Mouse (Mus musculus) macrophage (primary cell): Measurements from ENCODE around the gene Mfsd7a. TPM values are rescaled to one million over a fixed set of nuclear protein-coding genes. Genes with fewer than 3 reads are reported as not detected.

Experiments
- H3K27ac ChIP-seq: fragments of 350-480 bp; formaldehyde crosslinking; 2 replicates; pipeline ENCODE4 v1.9.0; 2021
- H3K36me3 ChIP-seq: fragments of 350-480 bp; formaldehyde crosslinking; 2 replicates; pipeline ENCODE4 v1.9.0; 2021; ENCODE audit errors: inconsistent target
- H3K4me3 ChIP-seq: fragments of 350-480 bp; formaldehyde crosslinking; 2 replicates; pipeline ENCODE4 v1.9.0; 2021; ENCODE audit errors: inconsistent target
- H3K79me2 ChIP-seq: fragments of 350-480 bp; formaldehyde crosslinking; 2 replicates; pipeline ENCODE4 v1.9.0; 2021; ENCODE audit errors: inconsistent target
- WGBS: methylation state at CpG from one replicate; pipeline ENCODE4 v1.1.7; 2026; ENCODE audit warnings: inconsistent platforms; ENCODE audit not compliant: missing documents; 5-methylcytosine and 5-hydroxymethylcytosine counted together
- polyA plus RNA-seq: library from polyadenylated mRNA; stranded (reverse); fragments of 250-400 nt; gene quantifications from 3 replicates; pipeline ENCODE4 v1.2.4, GENCODE M21; 2018; ENCODE audit warnings: inconsistent platforms

Mfsd7a gene
- polyA plus RNA-seq, 1 experiment from 2014 or later = 3.1 TPM

GRCm38 (mm10) chr5:108454094-108454493 lies 5.4 kb upstream of the Mfsd7a start:
- WGBS = 86% methylated on average over 3 of the region's 3 CpGs
- H3K4me3 ChIP-seq = no peak overlapping the region
- H3K36me3 ChIP-seq = no peaks in the 10 kb centered on the region
- no peaks in the 10 kb centered on the region for H3K79me2 ChIP-seq
- no peak overlapping the region for H3K27ac ChIP-seq

- H3K4me3 ChIP-seq = no peak overlapping the region
- H3K27ac ChIP-seq = no peak overlapping the region
- WGBS = 100% methylated on average over 1 of the region's 1 CpGs
- no peaks in the 10 kb centered on the region for H3K79me2 ChIP-seq
- no peaks in the 10 kb centered on the region for H3K36me3 ChIP-seq
These were observed 3.7 kb upstream of the Mfsd7a start for GRCm38 (mm10) chr5:108452422-108452821.

DNA sequence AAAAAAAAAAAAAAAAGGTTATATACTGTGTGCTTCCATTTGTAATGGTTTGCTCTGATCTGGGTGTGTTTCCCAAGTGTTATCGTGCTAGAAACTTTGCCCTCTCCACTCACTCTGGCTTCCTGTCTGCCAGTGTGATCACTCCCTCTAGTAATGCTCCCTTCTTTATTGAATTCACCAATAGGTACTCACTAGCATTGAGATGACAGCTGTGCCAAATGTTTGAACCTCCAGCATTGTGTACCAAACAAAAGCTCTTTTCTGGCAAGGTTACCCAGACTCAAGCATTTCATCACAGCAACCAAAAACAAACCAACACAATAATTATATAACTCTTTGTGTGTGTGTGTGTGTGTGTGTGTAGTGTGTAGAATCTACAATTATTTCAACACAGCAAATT lies 2.9 kb upstream of the Mfsd7a start:
- 100% methylated on average over 1 of the region's 1 CpGs for WGBS
- Histone ChIP-seq H3K36me3 (no peaks in the 10 kb centered on the region), H3K27ac (no peak overlapping the region), H3K79me2 (no peaks in the 10 kb centered on the region), H3K4me3 (no peak overlapping the region)

GRCm38 (mm10) chr5:108450837-108451540 lies 2.3 kb upstream of the Mfsd7a start:
- no peak overlapping the region for H3K4me3 ChIP-seq
- no peaks in the 10 kb centered on the region for H3K79me2 ChIP-seq
- H3K36me3 ChIP-seq = no peaks in the 10 kb centered on the region
- no peak overlapping the region for H3K27ac ChIP-seq
- 92% methylated on average over 8 of the region's 8 CpGs for WGBS

DNA sequence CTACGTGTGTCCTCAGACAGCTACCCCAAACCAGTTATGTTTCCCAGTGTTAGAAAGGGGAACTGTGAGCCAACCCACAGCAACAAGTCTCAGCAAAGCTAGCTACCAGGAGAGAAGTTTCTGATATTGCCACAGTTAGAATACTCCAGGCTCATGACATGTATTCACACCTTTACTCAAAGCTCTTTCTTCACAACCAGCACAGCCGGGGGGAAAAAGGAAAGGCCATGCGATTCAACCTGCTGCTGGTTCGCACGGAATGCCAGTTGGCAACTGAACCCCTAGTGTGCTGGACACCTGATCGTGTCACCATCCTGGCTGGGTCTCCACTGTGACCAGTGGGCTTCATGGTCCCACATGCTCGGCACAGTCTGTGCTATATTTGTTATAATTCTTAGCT lies 834 bp downstream of the Mfsd7a start:
- 58% methylated on average over 7 of the region's 7 CpGs for WGBS
- peak overlapping the region; percentile 7; the same call in 1 of the 2 replicates for H3K27ac ChIP-seq
- H3K36me3 ChIP-seq = no peaks in the 10 kb centered on the region
- peak overlapping the region; percentile 42; the same call in 1 of the 2 replicates for H3K4me3 ChIP-seq
- no peaks in the 10 kb centered on the region for H3K79me2 ChIP-seq

- H3K27ac ChIP-seq = peak overlapping the region; percentile 7; the same call in 1 of the 2 replicates
- no peaks in the 10 kb centered on the region for H3K79me2 ChIP-seq
- 0 out of 2 replicates have a peak, but pooled peaks cover under 1% of the 10 kb centered on the region for H3K36me3 ChIP-seq
- no peak overlapping the region for H3K4me3 ChIP-seq
- WGBS = 24% methylated on average over 3 of the region's 3 CpGs
These were observed 1.7 kb downstream of the Mfsd7a start for GRCm38 (mm10) chr5:108446973-108447372.

DNA sequence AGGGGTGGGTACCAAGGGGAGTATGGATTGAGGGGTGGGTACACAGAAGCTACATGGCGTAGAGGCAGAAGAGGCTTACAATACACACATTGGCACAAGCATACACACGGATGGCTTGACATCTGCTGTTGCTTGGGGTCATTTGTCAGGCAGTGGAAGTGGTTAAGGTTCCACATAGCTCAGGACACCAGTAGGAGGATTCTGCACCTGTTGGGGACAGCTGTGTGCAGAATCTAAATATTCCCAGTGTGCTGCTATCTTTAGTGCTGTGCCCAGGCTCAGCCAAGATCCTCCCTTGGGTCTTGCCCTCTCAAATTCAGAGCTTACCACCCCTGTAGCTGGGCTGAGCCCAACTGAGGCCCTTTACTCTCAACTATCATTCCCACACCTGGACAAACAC lies 12.6 kb downstream of the Mfsd7a start:
- WGBS = 79% methylated on average over 2 of the region's 2 CpGs
- Histone ChIP-seq H3K36me3 (peaks cover 12% of the 10 kb centered on the region; the same call in 1 of the 2 replicates), H3K4me3 (no peak overlapping the region), H3K79me2 (peaks cover 18% of the 10 kb centered on the region), H3K27ac (no peak overlapping the region)

- peaks cover 18% of the 10 kb centered on the region for H3K79me2 ChIP-seq
- H3K36me3 ChIP-seq = peaks cover 29% of the 10 kb centered on the region
- peak within 1 kb of the TSS; percentile 100 for H3K4me3 ChIP-seq
- WGBS = 2% methylated on average over 41 of the region's 42 CpGs
- H3K27ac ChIP-seq = peak within 1 kb of the TSS; percentile 61
These were observed 14.7 kb downstream of the Mfsd7a start, which contains the start of gene Atp5k for GRCm38 (mm10) chr5:108433804-108434587. TSS of gene Atp5k (minus strand) at chr5:108434448.

DNA sequence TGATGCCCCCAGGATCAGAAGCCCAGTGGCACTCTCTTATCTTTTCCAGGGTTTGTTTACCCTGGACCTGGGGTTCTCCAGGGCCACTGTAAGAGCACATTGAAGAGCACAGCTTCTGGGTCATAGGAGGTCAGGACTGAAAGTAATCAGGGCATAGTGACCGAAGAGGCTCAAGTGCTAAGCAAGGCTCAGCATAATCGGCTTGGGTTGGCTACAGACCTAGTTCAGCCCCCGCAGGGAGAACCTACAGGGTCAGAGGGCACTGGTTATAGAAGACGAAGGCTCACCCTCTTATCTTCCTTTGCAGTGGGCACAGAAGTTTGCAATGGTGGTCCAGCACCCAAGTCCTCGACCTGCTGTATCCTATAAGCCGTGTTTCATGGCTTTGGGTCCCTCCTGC lies 17.5 kb downstream of the Mfsd7a start:
- 94% methylated on average over 6 of the region's 6 CpGs for WGBS
- peaks cover 31% of the 10 kb centered on the region for H3K36me3 ChIP-seq
- H3K4me3 ChIP-seq = no peak overlapping the region
- peaks cover 18% of the 10 kb centered on the region for H3K79me2 ChIP-seq
- no peak overlapping the region for H3K27ac ChIP-seq

GRCm38 (mm10) chr5:108427186-108427585 lies 21.5 kb downstream of the Mfsd7a start:
- no peak overlapping the region for H3K4me3 ChIP-seq
- H3K79me2 ChIP-seq = no peaks in the 10 kb centered on the region; the same call in 1 of the 2 replicates
- H3K36me3 ChIP-seq = peaks cover 30% of the 10 kb centered on the region
- H3K27ac ChIP-seq = no peak overlapping the region
- 100% methylated on average over 1 of the region's 1 CpGs for WGBS

GRCm38 (mm10) chr5:108423427-108423826 lies 25.3 kb downstream of the Mfsd7a start:
- WGBS = 89% methylated on average over 2 of the region's 2 CpGs
- no peaks in the 10 kb centered on the region for H3K79me2 ChIP-seq
- no peaks in the 10 kb centered on the region for H3K36me3 ChIP-seq
- H3K27ac ChIP-seq = no peak overlapping the region
- H3K4me3 ChIP-seq = no peak overlapping the region

GRCm38 (mm10) chr5:108422741-108423140 lies 25.9 kb downstream of the Mfsd7a start:
- no peaks in the 10 kb centered on the region for H3K36me3 ChIP-seq
- H3K4me3 ChIP-seq = no peak overlapping the region
- no peaks in the 10 kb centered on the region for H3K79me2 ChIP-seq
- WGBS = 69% methylated on average over 3 of the region's 3 CpGs
- H3K27ac ChIP-seq = no peak overlapping the region

GRCm38 (mm10) chr5:108414711-108415110 lies 34.0 kb downstream of the Mfsd7a start:
- peak overlapping the region; percentile 17 for H3K27ac ChIP-seq
- no peak overlapping the region for H3K4me3 ChIP-seq
- WGBS = 36% methylated on average over 2 of the region's 2 CpGs
- no peaks in the 10 kb centered on the region for H3K79me2 ChIP-seq
- H3K36me3 ChIP-seq = no peaks in the 10 kb centered on the region

- Histone ChIP-seq H3K79me2 (no peaks in the 10 kb centered on the region), H3K36me3 (no peaks in the 10 kb centered on the region), H3K27ac (peak overlapping the region; percentile 96), H3K4me3 (no peak overlapping the region)
- WGBS = 100% methylated on average over 2 of the region's 2 CpGs
These were observed 41.7 kb downstream of the Mfsd7a start for GRCm38 (mm10) chr5:108406977-108407376.

DNA sequence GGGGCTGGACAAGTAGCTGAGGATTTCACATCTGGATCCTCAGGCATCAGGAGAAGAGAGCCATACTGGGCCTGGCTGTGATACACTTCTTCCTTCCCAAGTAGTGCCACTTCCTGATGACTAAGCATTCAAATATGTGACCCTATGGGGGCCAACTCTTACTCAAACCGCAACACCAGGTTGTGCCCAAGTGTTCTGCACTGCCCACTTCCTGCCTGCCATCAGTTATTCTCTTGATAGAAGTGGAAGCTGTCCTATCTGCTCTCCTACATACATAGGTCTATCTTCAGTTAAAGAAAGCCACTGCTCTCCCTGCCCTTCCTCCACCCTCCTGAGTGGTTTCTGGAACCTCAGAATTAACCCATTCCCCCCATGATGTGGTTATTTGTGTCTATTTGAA lies 43.2 kb downstream of the Mfsd7a start:
- Histone ChIP-seq H3K36me3 (no peaks in the 10 kb centered on the region), H3K27ac (peak overlapping the region; percentile 96), H3K4me3 (no peak overlapping the region), H3K79me2 (no peaks in the 10 kb centered on the region)
- 0% methylated on average over 1 of the region's 1 CpGs for WGBS
